Comparison of ENCODE assay signal across 8 mouse cellular contexts in genomic region chr6:100670370-100670841, GRCm38 (mm10). TPM values are rescaled to one million over a fixed set of nuclear protein-coding genes. Genes with fewer than 3 reads are reported as not detected.
DNase-seq lines count a peak whose midpoint lies in the region; ATAC-seq and TF ChIP-seq lines count a peak whose summit lies in the region.

No protein-coding gene starts in this region.

- intact Hi-C loops in heart, postnatal 14 days (cut with DNase I) = no loop called here

- TF ChIP-seq CTCF in G1E (IDR thresholded peaks at IDR 0.05; ENCODE audit: low read depth, low read length) = no peak
- 0 out of 2 replicates have a peak, but pooled peaks have one; percentile 26 for TF ChIP-seq CTCF in lung, embryonic 14.5 days (IDR thresholded peaks at IDR 0.05; ENCODE audit: low read depth)

- peak; percentile 90 for ATAC-seq in G1E (ENCODE audit: extremely low read depth, insufficient number of reproducible peaks, low FRiP score, poor library complexity, severe bottlenecking)
- ATAC-seq in forebrain, embryonic 13.5 days = peak; percentile 61
- ATAC-seq in lung, embryonic 14.5 days (ENCODE audit: insufficient read depth) = peak; percentile 77
- ATAC-seq in neural tube, embryonic 15.5 days (ENCODE audit: low FRiP score) = peak; percentile 49

- H3K9ac ChIP-seq in forebrain, embryonic 13.5 days = peak overlapping the region; percentile 75
- H3K9ac ChIP-seq in lung, embryonic 14.5 days = peak overlapping the region; percentile 77
- H3K9ac ChIP-seq in neural tube, embryonic 15.5 days (replicated peaks) = peak overlapping the region; percentile 59

- peak overlapping the region; percentile 96 for H3K4me2 ChIP-seq in forebrain, embryonic 13.5 days
- H3K4me2 ChIP-seq in lung, embryonic 14.5 days = peak overlapping the region; percentile 96
- H3K4me2 ChIP-seq in neural tube, embryonic 15.5 days = peak overlapping the region; percentile 97

- no peaks in the 10 kb centered on the region for H3K27me3 ChIP-seq in G1E (ENCODE audit: insufficient read depth, low read length)
- peaks cover 11% of the 10 kb centered on the region; the same call in 1 of the 2 replicates for H3K27me3 ChIP-seq in forebrain, embryonic 13.5 days
- no peaks in the 10 kb centered on the region for H3K27me3 ChIP-seq in lung, embryonic 14.5 days (ENCODE audit: insufficient read depth, low read length)
- H3K27me3 ChIP-seq in neural tube, embryonic 15.5 days (replicated peaks) = no peaks in the 10 kb centered on the region; the same call in 1 of the 2 replicates

- under 1% methylated on average over 32 of the region's 32 CpGs for WGBS in forebrain, embryonic 13.5 days
- under 1% methylated on average over 32 of the region's 32 CpGs for WGBS in lung, embryonic 14.5 days
- WGBS in neural tube, embryonic 15.5 days = under 1% methylated on average over 32 of the region's 32 CpGs

- H3K36me3 ChIP-seq in G1E (replicated peaks) = peaks cover 33% of the 10 kb centered on the region
- no peaks in the 10 kb centered on the region for H3K36me3 ChIP-seq in forebrain, embryonic 13.5 days (ENCODE audit: poor library complexity, severe bottlenecking)
- H3K36me3 ChIP-seq in lung, embryonic 14.5 days (ENCODE audit: insufficient read depth) = no peaks in the 10 kb centered on the region
- H3K36me3 ChIP-seq in neural tube, embryonic 15.5 days = peaks cover 2% of the 10 kb centered on the region; the same call in 1 of the 2 replicates

- peak overlapping the region; percentile 99 for H3K4me3 ChIP-seq in G1E (ENCODE audit: low read depth, low read length)
- H3K4me3 ChIP-seq in forebrain, embryonic 13.5 days = peak overlapping the region; percentile 89
- H3K4me3 ChIP-seq in lung, embryonic 14.5 days (ENCODE audit: low read depth, low read length) = peak overlapping the region; percentile 83
- peak overlapping the region; percentile 93 for H3K4me3 ChIP-seq in neural tube, embryonic 15.5 days (replicated peaks)

- no peaks in the 10 kb centered on the region for H3K9me3 ChIP-seq in G1E (replicated peaks)
- no peaks in the 10 kb centered on the region for H3K9me3 ChIP-seq in forebrain, embryonic 13.5 days (replicated peaks)
- H3K9me3 ChIP-seq in lung, embryonic 14.5 days (ENCODE audit: low read depth, low read length) = no peaks in the 10 kb centered on the region
- H3K9me3 ChIP-seq in neural tube, embryonic 15.5 days (replicated peaks) = no peaks in the 10 kb centered on the region

- no peak overlapping the region for H3K27ac ChIP-seq in forebrain, embryonic 13.5 days
- peak overlapping the region; percentile 58; the same call in 1 of the 2 replicates for H3K27ac ChIP-seq in lung, embryonic 14.5 days (ENCODE audit: low read depth)
- peak overlapping the region; percentile 54; the same call in 1 of the 2 replicates for H3K27ac ChIP-seq in neural tube, embryonic 15.5 days (replicated peaks)

- peak; percentile 53 for DNase-seq in G1E (ENCODE audit: low spot score)
- DNase-seq in c-Kit-positive CD71-positive TER-119-positive erythroid progenitor cells, embryonic 14.5 days (ENCODE audit: low spot score) = peak; percentile 69
- peak; percentile 36 to 51 for DNase-seq in heart, postnatal 14 days
- peak; percentile 66 to 74 for DNase-seq in kidney, postnatal 4 days
- DNase-seq in lung, embryonic 14.5 days = peak; percentile 60
- peak; percentile 27 for DNase-seq in thymus, postnatal 0 days (ENCODE audit: low spot score)

- H3K4me1 ChIP-seq in G1E (ENCODE audit: insufficient read depth, low read depth, low read length) = peaks cover 26% of the 10 kb centered on the region
- peaks cover 15% of the 10 kb centered on the region for H3K4me1 ChIP-seq in forebrain, embryonic 13.5 days
- no peaks in the 10 kb centered on the region for H3K4me1 ChIP-seq in lung, embryonic 14.5 days (ENCODE audit: insufficient read depth)
- H3K4me1 ChIP-seq in neural tube, embryonic 15.5 days = peaks cover 11% of the 10 kb centered on the region

RNA-seq across cellular contexts. Expression of gene Shq1, which starts 0.6 kb away (rescaled TPM):
- 9.8 and 12.5 TPM in 2 replicates for total RNA-seq in G1E (2014; fragmentation: Nextera tagmentation)
- 17.8 and 19.7 TPM in 2 replicates for total RNA-seq in G1E (2017)
- 16.6 and 19.6 TPM in 2 replicates for polyA plus RNA-seq in G1E (2012)
- polyA plus RNA-seq in forebrain, embryonic 13.5 days (2015; fragmentation: Nextera tagmentation; extraction: Ambion mirVana) = 16.0 TPM in 2 replicates
- 1 to 10 TPM; 2.7 to 3.7 TPM for total RNA-seq in heart, postnatal 14 days (2021)
- 15.9 and 17.7 TPM in 2 replicates for polyA plus RNA-seq in lung, embryonic 14.5 days (2014; fragmentation: Nextera tagmentation; extraction: Ambion mirVana)
- polyA plus RNA-seq in neural tube, embryonic 15.5 days (2015; fragmentation: Nextera tagmentation; extraction: Ambion mirVana) = 8.9 and 11.0 TPM in 2 replicates
- 14.0 and 15.4 TPM in 2 replicates for polyA plus RNA-seq in thymus, postnatal 0 days (2015; fragmentation: Nextera tagmentation; extraction: Ambion mirVana)

RNA-seq across cellular contexts. Expression of gene Gxylt2, which starts 34.1 kb away (rescaled TPM):
- not detected in 2 replicates for total RNA-seq in G1E (2014; fragmentation: Nextera tagmentation)
- under 0.01 and 0.22 TPM in 2 replicates for total RNA-seq in G1E (2017)
- not detected in 2 replicates for polyA plus RNA-seq in G1E (2012)
- 0.85 and 1.0 TPM in 2 replicates for polyA plus RNA-seq in forebrain, embryonic 13.5 days (2015; fragmentation: Nextera tagmentation; extraction: Ambion mirVana)
- 1 to 10 TPM; 6.2 to 7.4 TPM for total RNA-seq in heart, postnatal 14 days (2021)
- 4.4 and 6.0 TPM in 2 replicates for polyA plus RNA-seq in lung, embryonic 14.5 days (2014; fragmentation: Nextera tagmentation; extraction: Ambion mirVana)
- 2.2 and 2.6 TPM in 2 replicates for polyA plus RNA-seq in neural tube, embryonic 15.5 days (2015; fragmentation: Nextera tagmentation; extraction: Ambion mirVana)
- 0.96 and 1.2 TPM in 2 replicates for polyA plus RNA-seq in thymus, postnatal 0 days (2015; fragmentation: Nextera tagmentation; extraction: Ambion mirVana)
